Mouse (Mus musculus): ENCODE data around the gene Gpr179.

- TF ChIP-seq CTCF (IDR thresholded peaks at IDR 0.05; ENCODE audit: low read depth, low read length) (no peak), POLR2A (IDR thresholded peaks at IDR 0.05; ENCODE audit: borderline replicate concordance, low read depth, low read length) (no peak)
These were observed 15.6 kb downstream of the Gpr179 start for GRCm38 (mm10) chr11:97336238-97336637.
